Mouse (Mus musculus): ENCODE results near the gene Ankrd39. TPM values are rescaled to one million over a fixed set of nuclear protein-coding genes. Genes with fewer than 3 reads are reported as not detected.

Gene Ankrd39
- polyA plus RNA-seq, 1 experiment from 2014 or later: 23.1 TPM

DNA sequence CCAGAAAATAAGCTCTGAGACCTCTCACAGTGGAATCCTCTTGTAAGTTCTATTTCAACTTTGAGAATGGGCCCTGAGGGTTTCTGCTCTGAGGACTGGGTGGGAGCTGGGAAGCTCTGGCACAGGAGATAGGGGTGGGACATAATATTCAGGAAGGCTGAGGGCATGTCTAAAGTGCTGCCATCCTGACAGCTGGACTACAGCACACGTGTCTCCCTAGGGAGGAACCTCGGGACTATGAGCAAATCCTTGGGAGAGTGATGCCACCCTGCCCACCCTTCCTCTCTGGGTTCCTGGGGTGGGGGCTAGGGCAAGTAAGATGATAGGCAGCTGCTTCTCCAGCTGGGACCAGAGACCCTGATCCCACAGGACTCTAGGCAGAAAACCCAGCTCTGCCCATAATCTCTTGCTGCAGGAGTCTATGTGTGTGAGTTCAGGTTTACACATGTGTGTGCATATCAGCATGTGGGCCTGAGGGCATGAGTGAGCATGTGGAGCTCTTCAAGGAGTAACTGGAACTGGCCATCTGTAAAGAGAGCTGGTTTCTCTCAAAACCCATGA, 25.0 kb upstream of the Ankrd39 start:
- H3K9me3 ChIP-seq (replicated peaks): no peaks in the 10 kb centered on the region
- no peak overlapping the region for H3K4me3 ChIP-seq
- 66% methylated on average over 2 of the region's 2 CpGs for WGBS
- H3K27ac ChIP-seq (ENCODE audit: poor library complexity, severe bottlenecking): 0 out of 2 replicates have a peak overlapping the region, but pooled peaks have one; percentile 11
- no peak overlapping the region for H3K9ac ChIP-seq
- H3K4me1 ChIP-seq (replicated peaks): peaks cover 61% of the 10 kb centered on the region
- H3K4me2 ChIP-seq: no peak overlapping the region
- no peaks in the 10 kb centered on the region for H3K27me3 ChIP-seq (replicated peaks)
- no peak for ATAC-seq (ENCODE audit: insufficient number of reproducible peaks, low FRiP score)
- no peaks in the 10 kb centered on the region for H3K36me3 ChIP-seq

DNA sequence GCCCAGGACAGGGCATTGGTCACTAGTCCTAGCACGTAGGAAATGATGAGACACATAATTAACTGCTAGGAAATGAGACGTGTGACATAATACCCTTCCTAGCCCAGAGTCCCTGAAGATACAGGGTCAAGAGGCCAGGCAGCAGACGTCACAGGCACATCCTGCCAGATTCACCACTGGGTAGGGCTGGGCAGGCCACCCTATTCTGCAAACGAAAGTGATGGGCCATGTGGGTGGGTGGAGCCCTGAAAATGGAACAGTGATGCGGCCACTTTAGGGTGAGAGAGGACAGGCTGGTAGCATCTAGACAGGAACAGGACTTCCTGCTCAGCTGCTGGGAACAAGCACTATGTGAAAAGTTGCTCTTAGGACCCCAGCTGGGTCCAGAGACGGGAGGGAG, 24.4 kb upstream of the Ankrd39 start:
- H3K4me2 ChIP-seq: no peak overlapping the region
- WGBS: 39% methylated on average over 6 of the region's 6 CpGs
- no peak overlapping the region for H3K4me3 ChIP-seq
- ATAC-seq (ENCODE audit: insufficient number of reproducible peaks, low FRiP score): no peak
- H3K9ac ChIP-seq: no peak overlapping the region
- H3K36me3 ChIP-seq: no peaks in the 10 kb centered on the region
- H3K4me1 ChIP-seq (replicated peaks): peaks cover 62% of the 10 kb centered on the region
- no peaks in the 10 kb centered on the region for H3K27me3 ChIP-seq (replicated peaks)
- H3K27ac ChIP-seq (ENCODE audit: poor library complexity, severe bottlenecking): 0 out of 2 replicates have a peak overlapping the region, but pooled peaks have one; percentile 11
- H3K9me3 ChIP-seq (replicated peaks): no peaks in the 10 kb centered on the region

DNA sequence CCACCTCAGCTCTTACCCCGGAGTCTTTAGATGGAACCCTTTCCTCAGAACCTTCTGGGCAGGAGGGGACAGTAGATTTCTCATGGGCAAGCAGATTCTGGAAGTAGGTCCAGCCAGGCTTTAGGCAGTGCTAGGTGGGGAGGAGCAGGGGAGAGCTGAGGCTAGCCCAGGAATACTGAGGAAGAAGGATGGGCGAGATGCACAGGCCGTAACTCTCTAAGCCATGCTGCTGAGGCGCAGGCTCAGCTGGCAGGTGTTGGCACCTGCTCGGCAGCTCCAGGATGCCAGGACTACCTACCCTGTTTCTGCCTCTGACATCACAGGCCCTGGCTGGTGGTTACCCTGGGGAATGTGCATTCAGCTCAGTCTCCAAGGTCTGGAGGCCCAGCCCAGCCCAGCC, 23.1 kb upstream of the Ankrd39 start:
- 80% methylated on average over 5 of the region's 5 CpGs for WGBS
- no peaks in the 10 kb centered on the region for H3K9me3 ChIP-seq (replicated peaks)
- H3K27me3 ChIP-seq (replicated peaks): no peaks in the 10 kb centered on the region
- H3K4me3 ChIP-seq: no peak overlapping the region
- H3K4me2 ChIP-seq: no peak overlapping the region
- ATAC-seq (ENCODE audit: insufficient number of reproducible peaks, low FRiP score): no peak
- H3K9ac ChIP-seq: no peak overlapping the region
- H3K4me1 ChIP-seq (replicated peaks): peaks cover 64% of the 10 kb centered on the region
- no peak overlapping the region for H3K27ac ChIP-seq (ENCODE audit: poor library complexity, severe bottlenecking)
- H3K36me3 ChIP-seq: no peaks in the 10 kb centered on the region

DNA sequence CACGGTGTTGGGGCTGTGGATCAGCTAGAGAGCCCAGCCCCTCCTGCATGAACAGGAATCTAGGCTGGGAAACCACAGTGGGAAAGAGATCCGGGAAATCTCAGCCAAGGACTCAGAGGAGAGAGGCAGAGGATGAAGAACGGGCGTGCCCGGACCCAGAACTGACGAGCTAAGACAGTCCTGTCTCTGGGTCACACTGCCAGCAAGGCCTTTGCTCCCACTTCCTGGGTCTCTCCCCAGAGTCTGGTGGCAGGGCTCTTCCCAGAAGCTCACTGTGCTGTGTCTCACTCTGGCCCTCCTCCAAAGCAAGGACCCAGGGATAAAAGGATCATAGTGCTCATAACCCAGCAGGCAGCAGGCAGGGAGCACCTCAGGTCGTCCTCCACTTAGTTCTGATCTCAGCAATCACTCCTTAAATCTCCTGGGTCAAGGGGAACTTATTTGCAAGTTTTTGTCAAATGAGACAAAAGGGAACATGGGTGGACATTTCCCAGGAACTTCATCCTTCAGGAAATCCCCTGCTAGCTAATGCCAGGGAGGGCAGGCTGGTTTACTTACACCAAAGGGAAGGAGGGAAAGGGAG, 22.5 kb upstream of the Ankrd39 start:
- H3K36me3 ChIP-seq: no peaks in the 10 kb centered on the region
- peaks cover 69% of the 10 kb centered on the region for H3K4me1 ChIP-seq (replicated peaks)
- 0 out of 2 replicates have a peak overlapping the region, but pooled peaks have one; percentile 6 for H3K9ac ChIP-seq
- no peak overlapping the region for H3K4me2 ChIP-seq
- ATAC-seq (ENCODE audit: insufficient number of reproducible peaks, low FRiP score): no peak
- H3K27ac ChIP-seq (ENCODE audit: poor library complexity, severe bottlenecking): no peak overlapping the region
- WGBS: 69% methylated on average over 7 of the region's 7 CpGs
- no peaks in the 10 kb centered on the region for H3K9me3 ChIP-seq (replicated peaks)
- no peak overlapping the region for H3K4me3 ChIP-seq
- H3K27me3 ChIP-seq (replicated peaks): no peaks in the 10 kb centered on the region

DNA sequence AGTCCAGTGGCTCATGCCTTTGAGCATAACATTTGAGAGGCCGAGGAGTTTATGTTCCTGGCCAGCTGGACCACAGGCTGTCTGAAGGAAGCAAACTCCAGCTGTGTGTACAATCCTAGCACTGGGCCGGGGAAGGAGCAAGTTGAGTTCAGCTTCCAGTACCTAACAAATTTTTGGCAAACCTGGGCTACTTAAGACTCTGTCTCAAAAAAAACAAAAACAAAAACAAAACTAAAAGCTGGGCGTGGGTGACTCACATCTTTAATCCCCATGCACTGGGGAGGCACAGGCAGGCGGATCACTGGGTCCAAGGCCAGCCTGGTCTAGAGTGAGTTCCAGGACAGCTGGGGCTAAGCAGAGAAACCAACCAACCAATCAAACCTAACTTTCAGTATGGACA, 21.5 kb upstream of the Ankrd39 start:
- 86% methylated on average over 4 of the region's 4 CpGs for WGBS
- H3K27ac ChIP-seq (ENCODE audit: poor library complexity, severe bottlenecking): no peak overlapping the region
- H3K4me2 ChIP-seq: no peak overlapping the region
- H3K4me3 ChIP-seq: no peak overlapping the region
- H3K4me1 ChIP-seq (replicated peaks): peaks cover 75% of the 10 kb centered on the region
- no peaks in the 10 kb centered on the region for H3K9me3 ChIP-seq (replicated peaks)
- 0 out of 2 replicates have a peak overlapping the region, but pooled peaks have one; percentile 3 for H3K9ac ChIP-seq
- no peak for ATAC-seq (ENCODE audit: insufficient number of reproducible peaks, low FRiP score)
- H3K27me3 ChIP-seq (replicated peaks): no peaks in the 10 kb centered on the region
- no peaks in the 10 kb centered on the region for H3K36me3 ChIP-seq

DNA sequence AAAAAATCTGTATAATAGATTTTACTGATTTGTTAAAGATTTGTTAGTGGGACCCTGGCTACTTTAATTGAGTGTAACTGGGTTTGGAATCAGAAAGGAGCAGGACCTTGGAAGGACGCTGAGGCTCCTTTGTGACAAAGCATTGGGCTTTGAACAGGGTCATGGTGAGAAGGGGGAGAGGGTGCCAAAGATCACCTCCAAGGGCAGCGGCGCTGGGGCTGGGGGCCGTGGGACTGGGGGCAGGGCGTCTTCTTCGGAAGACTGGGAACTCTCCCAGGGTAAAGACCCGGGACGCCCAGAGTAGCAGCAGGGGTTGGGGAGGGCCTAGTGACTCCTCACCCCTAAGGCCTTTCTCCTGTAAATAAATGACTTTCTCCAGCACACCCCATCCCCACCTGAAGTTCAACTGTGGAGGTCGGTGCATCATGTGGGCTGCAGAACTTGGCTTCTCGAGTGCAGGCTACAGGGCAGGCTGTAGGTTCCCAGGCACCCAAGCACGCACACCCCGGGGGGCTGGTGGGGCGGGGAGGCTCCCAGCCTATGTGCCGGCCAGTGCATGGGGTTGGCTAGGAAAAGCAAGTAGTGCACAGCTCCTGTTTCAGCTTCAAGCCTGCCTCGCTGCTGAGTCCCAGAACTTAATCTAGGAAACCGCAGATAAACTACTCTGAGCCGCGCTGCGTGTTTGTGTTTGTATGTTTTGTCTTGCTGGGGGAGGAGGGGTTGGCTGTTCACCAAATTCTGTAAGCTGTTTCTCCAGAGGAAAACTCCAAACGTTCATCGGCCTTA, 20.8 kb upstream of the Ankrd39 start:
- Histone ChIP-seq H3K4me3 (no peak overlapping the region), H3K4me1 (replicated peaks) (peaks cover 83% of the 10 kb centered on the region), H3K27me3 (replicated peaks) (no peaks in the 10 kb centered on the region), H3K4me2 (peak overlapping the region; percentile 8; the same call in 1 of the 2 replicates), H3K27ac (ENCODE audit: poor library complexity, severe bottlenecking) (no peak overlapping the region), H3K9ac (0 out of 2 replicates have a peak overlapping the region, but pooled peaks have one; percentile 3), H3K36me3 (no peaks in the 10 kb centered on the region), H3K9me3 (replicated peaks) (no peaks in the 10 kb centered on the region)
- 39% methylated on average over 21 of the region's 21 CpGs for WGBS
- ATAC-seq (ENCODE audit: insufficient number of reproducible peaks, low FRiP score): no peak

DNA sequence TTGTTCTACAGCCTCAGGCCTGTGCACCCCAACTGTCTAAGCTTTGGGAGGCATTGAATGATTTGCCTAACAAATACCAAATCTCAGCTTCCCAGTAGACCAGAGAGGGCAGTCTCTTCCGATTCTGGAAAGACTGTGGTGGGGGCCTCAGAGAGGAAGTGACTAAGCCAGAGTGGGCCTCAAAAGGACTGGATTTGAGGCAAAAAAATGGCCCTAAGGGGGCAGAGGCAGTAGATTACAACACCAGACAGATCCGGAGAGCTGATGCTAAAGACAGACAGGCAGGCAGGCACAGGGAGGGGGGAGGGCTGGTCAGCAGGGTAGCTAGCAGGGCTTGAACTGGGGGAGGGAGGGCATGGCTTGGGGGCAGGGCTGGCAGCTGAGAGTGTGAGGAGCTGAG, 19.2 kb upstream of the Ankrd39 start:
- Histone ChIP-seq H3K36me3 (no peaks in the 10 kb centered on the region), H3K27ac (ENCODE audit: poor library complexity, severe bottlenecking) (no peak overlapping the region), H3K4me1 (replicated peaks) (peaks cover 88% of the 10 kb centered on the region), H3K4me3 (no peak overlapping the region), H3K9ac (no peak overlapping the region), H3K9me3 (replicated peaks) (no peaks in the 10 kb centered on the region), H3K27me3 (replicated peaks) (no peaks in the 10 kb centered on the region), H3K4me2 (no peak overlapping the region)
- no peak for ATAC-seq (ENCODE audit: insufficient number of reproducible peaks, low FRiP score)
- 16% methylated on average over 2 of the region's 2 CpGs for WGBS

DNA sequence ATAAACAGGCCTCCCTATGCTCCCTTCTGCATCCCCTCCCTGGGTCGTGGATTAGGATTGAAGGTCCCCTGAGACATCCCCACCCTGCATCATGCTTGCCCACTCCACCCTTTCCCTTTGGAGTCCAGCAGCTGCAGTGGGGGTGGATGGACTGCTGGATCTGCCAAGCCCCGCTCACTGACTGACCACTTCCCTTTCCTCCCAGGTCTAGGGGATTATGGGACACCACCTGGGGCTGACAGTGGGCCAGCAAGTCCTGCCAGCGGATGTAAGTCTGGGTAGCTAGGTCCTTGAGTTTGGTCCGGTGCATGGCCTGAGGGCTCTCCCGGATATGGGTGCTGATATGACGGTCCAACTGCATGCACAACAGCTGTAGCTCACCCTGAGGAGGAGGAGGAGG, 16.9 kb upstream of the Ankrd39 start:
- Histone ChIP-seq H3K9me3 (replicated peaks) (no peaks in the 10 kb centered on the region), H3K9ac (no peak overlapping the region), H3K27me3 (replicated peaks) (no peaks in the 10 kb centered on the region), H3K27ac (ENCODE audit: poor library complexity, severe bottlenecking) (no peak overlapping the region), H3K4me1 (replicated peaks) (peaks cover 84% of the 10 kb centered on the region), H3K4me2 (no peak overlapping the region), H3K4me3 (no peak overlapping the region), H3K36me3 (no peaks in the 10 kb centered on the region)
- 52% methylated on average over 6 of the region's 6 CpGs for WGBS
- no peak for ATAC-seq (ENCODE audit: insufficient number of reproducible peaks, low FRiP score)

DNA sequence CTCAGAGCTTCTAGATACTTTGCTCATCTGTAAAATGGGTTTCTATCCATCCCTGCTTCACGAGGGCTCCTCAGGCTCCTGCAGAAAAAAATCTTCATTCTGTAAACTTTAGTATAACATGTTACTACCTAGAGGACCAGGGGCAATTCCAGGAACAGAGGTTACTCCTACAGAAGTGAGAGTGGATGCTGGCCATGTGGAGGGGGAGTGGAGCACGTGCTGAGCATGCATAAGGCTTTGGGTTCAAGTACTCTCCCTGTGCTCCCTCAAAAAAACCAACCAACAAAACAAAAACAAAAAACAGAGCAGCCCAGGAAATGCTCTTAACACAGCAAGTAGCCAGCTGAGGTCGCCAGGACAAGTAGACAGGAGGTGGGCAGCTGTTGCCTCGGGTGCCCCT, 16.4 kb upstream of the Ankrd39 start:
- no peak for ATAC-seq (ENCODE audit: insufficient number of reproducible peaks, low FRiP score)
- WGBS: 69% methylated on average over 4 of the region's 4 CpGs
- no peaks in the 10 kb centered on the region for H3K27me3 ChIP-seq (replicated peaks)
- no peak overlapping the region for H3K9ac ChIP-seq
- H3K9me3 ChIP-seq (replicated peaks): no peaks in the 10 kb centered on the region
- H3K36me3 ChIP-seq: no peaks in the 10 kb centered on the region
- H3K4me1 ChIP-seq (replicated peaks): peaks cover 86% of the 10 kb centered on the region
- H3K27ac ChIP-seq (ENCODE audit: poor library complexity, severe bottlenecking): no peak overlapping the region
- no peak overlapping the region for H3K4me3 ChIP-seq
- H3K4me2 ChIP-seq: no peak overlapping the region

DNA sequence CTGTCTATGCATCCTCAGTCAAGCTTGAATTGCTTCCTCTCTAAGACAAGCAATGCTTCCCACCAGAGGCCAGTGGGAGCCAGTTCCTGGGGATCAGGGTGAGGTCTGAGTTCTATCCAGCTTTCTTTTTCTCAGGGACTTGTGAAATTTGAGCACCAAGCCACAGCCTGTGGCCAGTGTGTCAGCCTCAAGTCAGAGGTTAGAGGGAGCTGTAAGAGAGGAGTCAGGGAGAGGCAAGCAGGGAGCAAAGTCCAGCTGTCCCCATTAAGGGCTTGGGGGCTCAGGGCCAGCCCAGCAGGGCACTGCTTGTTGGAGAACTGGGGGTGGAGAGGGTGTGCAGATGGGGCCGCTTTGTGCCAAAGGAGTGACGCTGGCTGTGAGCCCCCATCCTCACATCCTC, 16.0 kb upstream of the Ankrd39 start:
- Histone ChIP-seq H3K9me3 (replicated peaks) (no peaks in the 10 kb centered on the region), H3K4me3 (no peak overlapping the region), H3K4me2 (0 out of 2 replicates have a peak overlapping the region, but pooled peaks have one; percentile 9), H3K27me3 (replicated peaks) (no peaks in the 10 kb centered on the region), H3K27ac (ENCODE audit: poor library complexity, severe bottlenecking) (0 out of 2 replicates have a peak overlapping the region, but pooled peaks have one; percentile 0), H3K4me1 (replicated peaks) (peaks cover 85% of the 10 kb centered on the region), H3K36me3 (no peaks in the 10 kb centered on the region), H3K9ac (no peak overlapping the region)
- ATAC-seq (ENCODE audit: insufficient number of reproducible peaks, low FRiP score): no peak
- WGBS: 83% methylated on average over 2 of the region's 2 CpGs

DNA sequence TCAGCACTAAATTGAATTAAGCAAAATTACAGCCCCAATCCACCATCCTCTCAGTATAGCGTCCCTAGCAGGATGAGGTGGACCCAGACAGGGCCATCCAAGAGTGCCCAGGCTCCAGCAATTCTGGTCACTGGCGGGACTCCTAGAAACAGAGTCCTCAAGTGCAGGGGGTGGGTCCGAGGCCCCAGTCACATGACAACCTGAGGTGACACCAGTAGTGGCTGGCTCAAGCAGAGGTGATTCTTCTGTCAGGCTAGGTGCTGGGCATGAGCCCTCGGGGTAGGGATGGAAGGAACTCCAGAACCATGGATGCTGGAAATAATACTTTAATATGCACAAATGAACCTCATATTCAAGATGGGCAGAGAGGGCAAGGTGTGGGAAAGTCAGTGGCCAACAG, 15.1 kb upstream of the Ankrd39 start:
- Histone ChIP-seq H3K4me1 (replicated peaks) (peaks cover 81% of the 10 kb centered on the region), H3K4me2 (no peak overlapping the region), H3K9ac (no peak overlapping the region), H3K4me3 (no peak overlapping the region), H3K36me3 (no peaks in the 10 kb centered on the region), H3K27me3 (replicated peaks) (no peaks in the 10 kb centered on the region), H3K27ac (ENCODE audit: poor library complexity, severe bottlenecking) (0 out of 2 replicates have a peak overlapping the region, but pooled peaks have one; percentile 0), H3K9me3 (replicated peaks) (no peaks in the 10 kb centered on the region)
- WGBS: 49% methylated on average over 4 of the region's 4 CpGs
- no peak for ATAC-seq (ENCODE audit: insufficient number of reproducible peaks, low FRiP score)

Data from heart, embryonic 12.5 days (tissue).